Mouse (Mus musculus) liver, embryonic 13.5 days (tissue): ENCODE measurements around the gene Col1a1. TPM values are rescaled to one million over a fixed set of nuclear protein-coding genes. Genes with fewer than 3 reads are reported as not detected.
A peak's percentile ranks its signal among the peaks of the same experiment; 100 is the strongest.

ENCODE experiments used
- ATAC-seq: fragments of 200-750 bp; cut with Nextera tagmentation; 2 replicates; pipeline ENCODE4 v1.8.0; 2017; ENCODE audit warnings: low read depth, mild to moderate bottlenecking, moderate number of reproducible peaks, moderate library complexity
- DNase-seq: peaks from one replicate; pipeline ENCODE4 v3.0.0; 2022
- H3K27ac ChIP-seq: fragments of 300-500 bp; sonication (generic); 2 replicates; pipeline ENCODE4 v1.5.1; 2015; ENCODE audit warnings: moderate library complexity, mild to moderate bottlenecking, inconsistent platforms
- H3K27me3 ChIP-seq: fragments of 300-500 bp; sonication (generic); 2 replicates; pipeline ENCODE4 v1.6.1; 2015; ENCODE audit warnings: mild to moderate bottlenecking, inconsistent platforms
- H3K36me3 ChIP-seq: fragments of 300-500 bp; sonication (generic); 2 replicates; pipeline ENCODE4 v1.6.1; 2015; ENCODE audit warnings: mild to moderate bottlenecking, inconsistent platforms
- H3K4me1 ChIP-seq: fragments of 300-500 bp; sonication (generic); replicated peaks from 2 replicates; pipeline ENCODE4 v1.6.1; 2015; ENCODE audit warnings: inconsistent platforms
- H3K4me2 ChIP-seq: fragments of 300-500 bp; sonication (generic); 2 replicates; pipeline ENCODE4 v1.6.1; 2015; ENCODE audit warnings: inconsistent platforms, mild to moderate bottlenecking, moderate library complexity
- H3K4me3 ChIP-seq: fragments of 300-500 bp; sonication (generic); replicated peaks from 2 replicates; pipeline ENCODE4 v1.5.1; 2015; ENCODE audit warnings: mild to moderate bottlenecking, inconsistent platforms
- H3K9ac ChIP-seq: fragments of 300-500 bp; sonication (generic); 2 replicates; pipeline ENCODE4 v1.6.1; 2015; ENCODE audit warnings: mild to moderate bottlenecking, inconsistent platforms
- H3K9me3 ChIP-seq: fragments of 300-500 bp; sonication (generic); replicated peaks from 2 replicates; pipeline ENCODE4 v1.6.1; 2016; ENCODE audit warnings: inconsistent platforms
- WGBS: fragments of 180-500 bp; shearing (Covaris S2); methylation state at CpG from one replicate; pipeline ENCODE4 v1.1.7; 2015; ENCODE audit not compliant: insufficient replicate concordance; 5-methylcytosine and 5-hydroxymethylcytosine counted together
- polyA plus RNA-seq: library from polyadenylated mRNA; unstranded; fragments of >200 nt; fragmentation: Nextera tagmentation; extraction: Ambion mirVana; gene quantifications from 2 replicates; pipeline ENCODE4 v1.2.1, GENCODE M21; 2015

Col1a1 gene
- 83.0 and 85.6 TPM in 2 replicates for polyA plus RNA-seq

- no peak for ATAC-seq
- WGBS, result 18% methylated on average over 19 of the region's 19 CpGs
- Histone ChIP-seq H3K4me3 (peak within 1 kb of the TSS; percentile 39), H3K9ac (peak within 1 kb of the TSS; percentile 39; the same call in 1 of the 2 replicates), H3K4me2 (peak within 1 kb of the TSS; percentile 59), H3K27ac (no peak within 1 kb of the TSS), H3K36me3 (no peaks in the 10 kb centered on the region), H3K9me3 (no peaks in the 10 kb centered on the region), H3K4me1 (peaks cover 12% of the 10 kb centered on the region), H3K27me3 (peaks cover 90% of the 10 kb centered on the region)
- no peak for DNase-seq
These were observed at the start of gene Col1a1 for GRCm38 (mm10) chr11:94936045-94936444. Gene Col1a1 (plus strand): TSS chr11:94936224.

GRCm38 (mm10) chr11:94891155-94891554 lies 44.9 kb upstream of the Col1a1 start:
- Histone ChIP-seq H3K27me3 (peaks cover 5% of the 10 kb centered on the region; the same call in 1 of the 2 replicates), H3K4me1 (no peaks in the 10 kb centered on the region), H3K4me3 (no peak overlapping the region), H3K36me3 (no peaks in the 10 kb centered on the region), H3K27ac (no peak overlapping the region), H3K9ac (no peak overlapping the region), H3K4me2 (no peak overlapping the region), H3K9me3 (no peaks in the 10 kb centered on the region)
- no peak for DNase-seq
- ATAC-seq, result no peak
- WGBS, result 66% methylated on average over 6 of the region's 6 CpGs

GRCm38 (mm10) chr11:94896753-94897376 lies 39.2 kb upstream of the Col1a1 start:
- no peak overlapping the region for H3K27ac ChIP-seq
- H3K36me3 ChIP-seq, result no peaks in the 10 kb centered on the region
- ATAC-seq (no peak), DNase-seq (no peak)
- H3K9ac ChIP-seq, result no peak overlapping the region
- H3K4me2 ChIP-seq, result no peak overlapping the region
- H3K4me1 ChIP-seq, result no peaks in the 10 kb centered on the region
- no peak overlapping the region for H3K4me3 ChIP-seq
- H3K27me3 ChIP-seq, result no peaks in the 10 kb centered on the region
- WGBS, result 69% methylated on average over 16 of the region's 16 CpGs
- H3K9me3 ChIP-seq, result no peaks in the 10 kb centered on the region

GRCm38 (mm10) chr11:94901231-94901630 lies 34.8 kb upstream of the Col1a1 start:
- ATAC-seq (no peak), DNase-seq (no peak)
- no peak overlapping the region for H3K4me2 ChIP-seq
- WGBS, result 35% methylated on average over 2 of the region's 2 CpGs
- no peaks in the 10 kb centered on the region for H3K4me1 ChIP-seq
- no peak overlapping the region for H3K9ac ChIP-seq
- no peaks in the 10 kb centered on the region for H3K36me3 ChIP-seq
- no peaks in the 10 kb centered on the region for H3K27me3 ChIP-seq
- H3K27ac ChIP-seq, result no peak overlapping the region
- no peak overlapping the region for H3K4me3 ChIP-seq
- no peaks in the 10 kb centered on the region for H3K9me3 ChIP-seq

GRCm38 (mm10) chr11:94904306-94904705 lies 31.7 kb upstream of the Col1a1 start:
- Histone ChIP-seq H3K4me3 (no peak overlapping the region), H3K27me3 (no peaks in the 10 kb centered on the region), H3K27ac (no peak overlapping the region), H3K36me3 (no peaks in the 10 kb centered on the region), H3K4me1 (no peaks in the 10 kb centered on the region), H3K4me2 (no peak overlapping the region), H3K9me3 (no peaks in the 10 kb centered on the region), H3K9ac (no peak overlapping the region)
- DNase-seq (no peak), ATAC-seq (no peak)
- WGBS, result 60% methylated on average over 3 of the region's 3 CpGs

- no peak for DNase-seq
- Histone ChIP-seq H3K9me3 (no peaks in the 10 kb centered on the region), H3K4me3 (no peak overlapping the region), H3K27me3 (no peaks in the 10 kb centered on the region), H3K9ac (no peak overlapping the region), H3K27ac (no peak overlapping the region), H3K36me3 (no peaks in the 10 kb centered on the region), H3K4me1 (no peaks in the 10 kb centered on the region), H3K4me2 (no peak overlapping the region)
- WGBS, result 70% methylated on average over 5 of the region's 5 CpGs
- no peak for ATAC-seq
These were observed 25.1 kb upstream of the Col1a1 start for GRCm38 (mm10) chr11:94910971-94911370.

GRCm38 (mm10) chr11:94912568-94912967 lies 23.5 kb upstream of the Col1a1 start:
- ATAC-seq (no peak), DNase-seq (no peak)
- Histone ChIP-seq H3K4me2 (no peak overlapping the region), H3K9me3 (no peaks in the 10 kb centered on the region), H3K27me3 (0 out of 2 replicates have a peak, but pooled peaks cover 4% of the 10 kb centered on the region), H3K36me3 (no peaks in the 10 kb centered on the region), H3K4me3 (no peak overlapping the region), H3K27ac (no peak overlapping the region), H3K9ac (no peak overlapping the region), H3K4me1 (no peaks in the 10 kb centered on the region)
- 45% methylated on average over 3 of the region's 3 CpGs for WGBS

GRCm38 (mm10) chr11:94913302-94914090 lies 22.5 kb upstream of the Col1a1 start:
- 62% methylated on average over 6 of the region's 6 CpGs for WGBS
- H3K9ac ChIP-seq, result no peak overlapping the region

GRCm38 (mm10) chr11:94915675-94916403 lies 20.2 kb upstream of the Col1a1 start:
- no peak overlapping the region for H3K4me3 ChIP-seq
- no peaks in the 10 kb centered on the region for H3K9me3 ChIP-seq
- WGBS, result 24% methylated on average over 13 of the region's 16 CpGs
- no peak overlapping the region for H3K27ac ChIP-seq
- no peak overlapping the region for H3K4me2 ChIP-seq
- DNase-seq, result no peak
- H3K36me3 ChIP-seq, result no peaks in the 10 kb centered on the region
- ATAC-seq, result no peak
- H3K27me3 ChIP-seq, result 0 out of 2 replicates have a peak, but pooled peaks cover 7% of the 10 kb centered on the region
- H3K4me1 ChIP-seq, result no peaks in the 10 kb centered on the region
- H3K9ac ChIP-seq, result no peak overlapping the region

More at GRCm38 (mm10) chr11:94913302-94914090, 22.5 kb upstream of the Col1a1 start:
- H3K27me3 ChIP-seq, result 0 out of 2 replicates have a peak, but pooled peaks cover 7% of the 10 kb centered on the region
- H3K9me3 ChIP-seq, result no peaks in the 10 kb centered on the region
- no peak for ATAC-seq
- H3K4me1 ChIP-seq, result no peaks in the 10 kb centered on the region
- no peaks in the 10 kb centered on the region for H3K36me3 ChIP-seq
- H3K27ac ChIP-seq, result no peak overlapping the region
- no peak overlapping the region for H3K4me3 ChIP-seq
- DNase-seq, result no peak
- no peak overlapping the region for H3K4me2 ChIP-seq

GRCm38 (mm10) chr11:94916477-94916876 lies 19.5 kb upstream of the Col1a1 start:
- Histone ChIP-seq H3K9ac (no peak overlapping the region), H3K36me3 (no peaks in the 10 kb centered on the region), H3K4me3 (no peak overlapping the region), H3K4me2 (no peak overlapping the region), H3K9me3 (no peaks in the 10 kb centered on the region), H3K27me3 (0 out of 2 replicates have a peak, but pooled peaks cover 7% of the 10 kb centered on the region), H3K27ac (no peak overlapping the region), H3K4me1 (no peaks in the 10 kb centered on the region)
- 27% methylated on average over 4 of the region's 4 CpGs for WGBS
- no peak for ATAC-seq
- DNase-seq, result no peak

GRCm38 (mm10) chr11:94917717-94918116 lies 18.3 kb upstream of the Col1a1 start:
- no peaks in the 10 kb centered on the region for H3K9me3 ChIP-seq
- WGBS, result 66% methylated on average over 6 of the region's 6 CpGs
- H3K4me2 ChIP-seq, result no peak overlapping the region
- H3K4me1 ChIP-seq, result no peaks in the 10 kb centered on the region
- no peak overlapping the region for H3K9ac ChIP-seq
- DNase-seq, result no peak
- no peak for ATAC-seq
- no peak overlapping the region for H3K27ac ChIP-seq
- 0 out of 2 replicates have a peak, but pooled peaks cover 7% of the 10 kb centered on the region for H3K27me3 ChIP-seq
- H3K36me3 ChIP-seq, result no peaks in the 10 kb centered on the region
- no peak overlapping the region for H3K4me3 ChIP-seq
